Mouse (Mus musculus) spleen, adult 2 months (tissue): Measurements from ENCODE around the gene Gm21865. TPM values are rescaled to one million over a fixed set of nuclear protein-coding genes. Genes with fewer than 3 reads are reported as not detected.
"Not testable (repeated sequence)": the region's sequence is repeated elsewhere in the genome, so short reads cannot be mapped to it uniquely, and the experiment has no call there.

Source experiments
- DNase-seq, 2 experiments: peaks; one replicate each; pipeline versions ENCODE4 v3.0.0 to v3.0.0-alpha.2; 2012 to 2021; ENCODE audit warnings: low spot score in 2 of 2, low read depth in 1 of 2
- H3K27ac ChIP-seq: fragments of 200-500 bp; 2 replicates; pipeline ENCODE4 v1.5.1; 2012; ENCODE audit warnings: low read length, inconsistent platforms; ENCODE audit not compliant: insufficient read depth
- H3K27me3 ChIP-seq: fragments of 200-500 bp; 2 replicates; pipeline ENCODE4 v1.6.1; 2012; ENCODE audit warnings: mild to moderate bottlenecking, moderate library complexity, low read length, inconsistent platforms; ENCODE audit not compliant: control insufficient read depth, insufficient read depth
- H3K36me3 ChIP-seq: fragments of 200-500 bp; 2 replicates; pipeline ENCODE4 v1.6.1; 2012; ENCODE audit warnings: mild to moderate bottlenecking, low read length, inconsistent platforms; ENCODE audit not compliant: control insufficient read depth, insufficient read depth
- H3K4me1 ChIP-seq: fragments of 200-500 bp; 2 replicates; pipeline ENCODE4 v1.6.1; 2011; ENCODE audit warnings: inconsistent platforms; ENCODE audit not compliant: control insufficient read depth, insufficient read depth, insufficient read length
- H3K4me3 ChIP-seq: fragments of 200-500 bp; 2 replicates; pipeline ENCODE4 v1.5.1; 2011; ENCODE audit warnings: mild to moderate bottlenecking, inconsistent platforms; ENCODE audit not compliant: insufficient read depth, insufficient read length; ENCODE audit errors: extremely low read depth
- WGBS: fragments of 180-500 bp; shearing (Covaris S2); methylation state at CpG from one replicate; pipeline ENCODE4 v1.1.7; 2018; 5-methylcytosine and 5-hydroxymethylcytosine counted together
- polyA plus RNA-seq: library from polyadenylated mRNA; depleted of rRNA; stranded (reverse); fragments of >200 nt; gene quantifications from 2 replicates; pipeline ENCODE4 v1.2.3, GENCODE M21; 2012; rRNA removed

Gm21865 gene
- polyA plus RNA-seq = not detected in 2 replicates

DNA sequence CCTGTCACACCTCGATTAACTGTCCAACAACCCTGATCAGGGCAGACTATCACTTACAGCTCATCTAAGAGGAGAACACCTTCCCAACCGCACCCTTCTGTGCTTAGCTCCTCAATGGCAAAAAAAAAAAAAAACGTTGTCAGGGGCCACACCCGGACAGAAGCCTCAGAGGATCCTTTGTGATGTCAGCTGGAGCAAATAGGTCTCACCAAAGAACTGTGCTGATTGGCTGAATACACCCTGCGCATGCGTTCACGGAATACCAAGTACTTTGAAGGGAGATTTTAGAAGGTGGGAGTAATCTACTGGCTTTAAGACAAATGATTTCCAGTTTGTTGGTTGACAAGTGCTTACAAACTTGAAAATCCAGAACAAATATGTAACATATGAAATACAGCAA, at the start of gene Gm21865:
Gene Gm21865 (minus strand): TSS at position 101 of the 400 bp plus-strand sequence.
- no CpG with 5 or more reads among the region's 7 CpGs for WGBS

More for the DNA sequence above, at the start of gene Gm21865:
- H3K27ac ChIP-seq, H3K4me3 ChIP-seq, H3K27me3 ChIP-seq, H3K4me1 ChIP-seq, H3K36me3 ChIP-seq, DNase-seq: not testable (repeated sequence)

Other genes starting within 250 kb of the Gm21865 start
- gene Gm21882, start 64.6 kb upstream of the Gm21865 start, polyA plus RNA-seq = not detected in 2 replicates